Mouse (Mus musculus) neutrophil, adult 65 days (primary cell): ENCODE data around the gene Ndufa6. TPM values are rescaled to one million over a fixed set of nuclear protein-coding genes. Genes with fewer than 3 reads are reported as not detected.

Source experiments
- total RNA-seq: library from RNA; stranded (reverse); gene quantifications from 2 replicates; pipeline ENCODE4 v1.2.4, GENCODE M21; 2023

The Ndufa6 gene
- total RNA-seq, result 69.4 and 71.0 TPM in 2 replicates

GRCm38 (mm10) chr15:82354126-82354945 is at the start of gene Ndufa6:
TSS of gene Ndufa6 (minus strand) at chr15:82354322.

GRCm38 (mm10) chr15:82393922-82394321 is 39.8 kb upstream of the Ndufa6 start, which contains the start of gene Cyp2d11:
TSS of gene Cyp2d11 (minus strand) at chr15:82394022.

GRCm38 (mm10) chr15:82379871-82380713 is 26.0 kb upstream of the Ndufa6 start, which contains the start of gene Cyp2d22:
TSS of gene Cyp2d22 (minus strand) at chr15:82380260.

GRCm38 (mm10) chr15:82338593-82339112 is 15.5 kb downstream of the Ndufa6 start, which contains the start of the genes Naga, Pheta2 and Smdt1:
TSS of gene Naga (minus strand) at chr15:82338925.
TSS of gene Pheta2 (plus strand) at chr15:82338942.
TSS of gene Smdt1 (plus strand) at chr15:82338959.

Other genes starting within 250 kb of the Ndufa6 start
- 10.6 and 19.5 TPM in 2 replicates for gene Ccdc134, start 226.4 kb downstream of the Ndufa6 start, total RNA-seq
- 71.2 and 99.3 TPM in 2 replicates for gene Srebf2, start 207.1 kb downstream of the Ndufa6 start, total RNA-seq
- gene Shisa8, start 141.5 kb downstream of the Ndufa6 start, total RNA-seq, result not detected in 2 replicates
- gene Tnfrsf13c, start 130.0 kb downstream of the Ndufa6 start, total RNA-seq, result 0.63 and 1.0 TPM in 2 replicates
- gene Cenpm, start 109.6 kb downstream of the Ndufa6 start, total RNA-seq, result 10.1 and 10.9 TPM in 2 replicates
- gene 1500009C09Rik, start 101.9 kb downstream of the Ndufa6 start, total RNA-seq, result not detected in 2 replicates
- gene Sept3, start 79.4 kb downstream of the Ndufa6 start, total RNA-seq, result not detected in 2 replicates
- gene Wbp2nl, start 55.4 kb downstream of the Ndufa6 start, total RNA-seq, result not detected in 2 replicates
- gene Naga, start 15.4 kb downstream of the Ndufa6 start, total RNA-seq, result 81.3 and 94.9 TPM in 2 replicates
- 0.47 and 0.79 TPM in 2 replicates for gene Pheta2, start 15.4 kb downstream of the Ndufa6 start, total RNA-seq
- gene Smdt1, start 15.4 kb downstream of the Ndufa6 start, total RNA-seq, result 69.9 and 76.6 TPM in 2 replicates
- gene Cyp2d22, start 25.9 kb upstream of the Ndufa6 start, total RNA-seq, result 0.57 and 1.6 TPM in 2 replicates
- not detected in 2 replicates for gene Cyp2d11, start 39.7 kb upstream of the Ndufa6 start, total RNA-seq
- gene Cyp2d10, start 52.9 kb upstream of the Ndufa6 start, total RNA-seq, result not detected in 2 replicates
- not detected in 2 replicates for gene Cyp2d9, start 79.1 kb upstream of the Ndufa6 start, total RNA-seq
- gene Cyp2d12, start 200.8 kb upstream of the Ndufa6 start, total RNA-seq, result not detected in 2 replicates